20 mouse cellular contexts compared by ENCODE assay signal in the genomic region with DNA sequence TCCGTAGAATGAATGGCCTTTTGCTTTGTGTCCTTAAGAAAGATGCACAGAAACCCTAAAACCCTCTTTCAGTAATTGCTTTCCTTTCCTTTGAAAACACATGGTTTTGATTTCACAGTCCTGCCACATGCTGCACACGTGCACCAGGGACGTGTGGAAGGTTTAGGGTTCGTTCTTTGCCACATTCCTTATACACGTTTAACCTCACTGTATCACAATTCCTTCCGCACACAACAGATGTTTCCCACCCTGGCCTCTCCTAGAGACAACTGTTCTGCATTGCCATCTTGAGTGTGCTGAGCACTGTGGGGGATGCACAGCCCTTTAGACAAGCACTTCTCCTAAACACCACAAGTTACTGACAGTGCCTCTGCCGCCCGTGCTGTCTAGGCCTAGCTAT.
DNase-seq lines count a peak whose midpoint lies in the region; ATAC-seq and TF ChIP-seq lines count a peak whose summit lies in the region.
"Had no signal": no experiment of that assay in that cellular context is flagged by ENCODE, and none has a peak within 500 bp of the region (broad histone marks: within the 10 kb centered on the region; RNA-seq: fewer than 3 reads in every experiment).

No protein-coding gene starts in this region.

- no peak overlapping the region for H3K4me3 ChIP-seq in hindbrain, embryonic 10.5 days
- H3K4me3 ChIP-seq in hindbrain, postnatal 0 days (ENCODE audit: low read length), result no peak overlapping the region
- no peak overlapping the region for H3K4me3 ChIP-seq in embryonic facial prominence, embryonic 15.5 days (replicated peaks)
- no peak overlapping the region for H3K4me3 ChIP-seq in limb, embryonic 14.5 days (replicated peaks; ENCODE audit: low read length)
- H3K4me3 ChIP-seq: gastrocnemius, adult 2 months; heart, embryonic 12.5 days; liver, embryonic 15.5 days; megakaryocyte, embryonic 14.5 days; neural tube, embryonic 13.5 days had no signal

- TF ChIP-seq CTCF in hindbrain, postnatal 0 days (IDR thresholded peaks at IDR 0.05; ENCODE audit: low read depth), result no peak

- no peak for ATAC-seq in hindbrain, postnatal 0 days
- ATAC-seq in embryonic facial prominence, embryonic 15.5 days (ENCODE audit: insufficient number of reproducible peaks, low FRiP score, low TSS enrichment, low read depth), result 0 out of 2 replicates have a peak, but pooled peaks have one; percentile 19
- peak; percentile 87 for ATAC-seq in limb, embryonic 14.5 days (ENCODE audit: low FRiP score, low read depth)
- ATAC-seq: lung, postnatal 0 days had no signal

- no peaks in the 10 kb centered on the region for H3K27me3 ChIP-seq in hindbrain, embryonic 10.5 days (ENCODE audit: insufficient read depth, poor library complexity, severe bottlenecking)
- no peaks in the 10 kb centered on the region for H3K27me3 ChIP-seq in hindbrain, postnatal 0 days (ENCODE audit: insufficient read depth, low read length)
- no peaks in the 10 kb centered on the region for H3K27me3 ChIP-seq in embryonic facial prominence, embryonic 15.5 days
- H3K27me3 ChIP-seq in limb, embryonic 14.5 days (ENCODE audit: control insufficient read depth, insufficient read depth, low read length), result no peaks in the 10 kb centered on the region
- H3K27me3 ChIP-seq: heart, embryonic 12.5 days; liver, embryonic 15.5 days; neural tube, embryonic 13.5 days had no signal

- H3K9ac ChIP-seq in hindbrain, postnatal 0 days (replicated peaks; ENCODE audit: low read length), result no peak overlapping the region
- no peak overlapping the region for H3K9ac ChIP-seq in embryonic facial prominence, embryonic 15.5 days
- no peak overlapping the region for H3K9ac ChIP-seq in limb, embryonic 14.5 days (ENCODE audit: low read depth, low read length, severe bottlenecking)
- H3K9ac ChIP-seq: heart, embryonic 12.5 days; liver, embryonic 15.5 days; neural tube, embryonic 13.5 days had no signal

- no peak overlapping the region for H3K4me2 ChIP-seq in hindbrain, postnatal 0 days (ENCODE audit: low read depth, low read length)
- H3K4me2 ChIP-seq in embryonic facial prominence, embryonic 15.5 days (replicated peaks), result no peak overlapping the region
- H3K4me2 ChIP-seq in limb, embryonic 14.5 days (replicated peaks; ENCODE audit: low read depth, low read length, severe bottlenecking), result no peak overlapping the region
- H3K4me2 ChIP-seq: heart, embryonic 12.5 days; liver, embryonic 15.5 days; neural tube, embryonic 13.5 days had no signal

- WGBS in hindbrain, embryonic 10.5 days, result 69% methylated on average over 8 of the region's 8 CpGs
- 68% methylated on average over 8 of the region's 8 CpGs for WGBS in hindbrain, postnatal 0 days
- WGBS in embryonic facial prominence, embryonic 15.5 days, result 22% methylated on average over 8 of the region's 8 CpGs
- WGBS in limb, embryonic 14.5 days, result 17% methylated on average over 8 of the region's 8 CpGs

- no peaks in the 10 kb centered on the region for H3K9me3 ChIP-seq in hindbrain, embryonic 10.5 days
- H3K9me3 ChIP-seq in hindbrain, postnatal 0 days (ENCODE audit: low read length), result no peaks in the 10 kb centered on the region
- H3K9me3 ChIP-seq in embryonic facial prominence, embryonic 15.5 days (replicated peaks), result no peaks in the 10 kb centered on the region
- H3K9me3 ChIP-seq in limb, embryonic 14.5 days (ENCODE audit: control insufficient read depth, low read length), result no peaks in the 10 kb centered on the region
- H3K9me3 ChIP-seq: G1E; heart, embryonic 12.5 days; liver, embryonic 15.5 days; megakaryocyte, embryonic 14.5 days; neural tube, embryonic 13.5 days had no signal

- peaks cover 5% of the 10 kb centered on the region; the same call in 1 of the 2 replicates for H3K36me3 ChIP-seq in hindbrain, embryonic 10.5 days
- H3K36me3 ChIP-seq in hindbrain, postnatal 0 days (ENCODE audit: insufficient read depth, low read length), result no peaks in the 10 kb centered on the region
- peaks cover 8% of the 10 kb centered on the region; the same call in 1 of the 2 replicates for H3K36me3 ChIP-seq in embryonic facial prominence, embryonic 15.5 days
- H3K36me3 ChIP-seq in limb, embryonic 14.5 days (ENCODE audit: control insufficient read depth, insufficient read depth, low read length), result peaks cover 28% of the 10 kb centered on the region; the same call in 1 of the 2 replicates
- H3K36me3 ChIP-seq: heart, embryonic 12.5 days; liver, embryonic 15.5 days; neural tube, embryonic 13.5 days had no signal

- no peak overlapping the region for H3K27ac ChIP-seq in hindbrain, embryonic 10.5 days
- H3K27ac ChIP-seq in hindbrain, postnatal 0 days, result no peak overlapping the region
- no peak overlapping the region for H3K27ac ChIP-seq in embryonic facial prominence, embryonic 15.5 days (replicated peaks)
- H3K27ac ChIP-seq in limb, embryonic 14.5 days (replicated peaks; ENCODE audit: low read depth, low read length), result 0 out of 2 replicates have a peak overlapping the region, but pooled peaks have one; percentile 38
- H3K27ac ChIP-seq: gastrocnemius, adult 2 months; liver, embryonic 15.5 days; neural tube, embryonic 13.5 days had no signal

- intact Hi-C loops in heart, postnatal 14 days (cut with DNase I), result no loop called here

- peaks cover 4% of the 10 kb centered on the region for H3K4me1 ChIP-seq in hindbrain, embryonic 10.5 days (replicated peaks)
- H3K4me1 ChIP-seq in hindbrain, postnatal 0 days (ENCODE audit: insufficient read depth, low read length), result no peaks in the 10 kb centered on the region
- peaks cover 13% of the 10 kb centered on the region for H3K4me1 ChIP-seq in embryonic facial prominence, embryonic 15.5 days
- H3K4me1 ChIP-seq in limb, embryonic 14.5 days (ENCODE audit: control insufficient read depth, insufficient read depth, low read length), result peaks cover 35% of the 10 kb centered on the region
- H3K4me1 ChIP-seq: liver, embryonic 15.5 days; neural tube, embryonic 13.5 days had no signal

- TF ChIP-seq POLR2A in limb, embryonic 14.5 days (IDR thresholded peaks at IDR 0.05; ENCODE audit: borderline replicate concordance, extremely low read depth, insufficient read depth, insufficient read length), result no peak

- peak; percentile 26 for DNase-seq in hindbrain, embryonic 10.5 days (ENCODE audit: low spot score)
- DNase-seq in hindbrain, postnatal 0 days (ENCODE audit: low spot score), result no peak
- DNase-seq in embryo, embryonic 10.5 days (ENCODE audit: low spot score), result peak; percentile 66
- peak; percentile 63 for DNase-seq in limb, embryonic 14.5 days (ENCODE audit: low spot score)
- DNase-seq in lung, postnatal 14 days, result no peak
- DNase-seq in adrenal gland, postnatal 36 days, result no peak
- no peak for DNase-seq in heart, postnatal 14 days
- DNase-seq: adrenal gland, postnatal 25 days; cerebellum, adult 11-12 months; cerebellum, postnatal 36 days; gastrocnemius, adult 2 months; kidney, adult 2 months; kidney, postnatal 14 days had no signal

Comparison
In these comparisons a context has a peak if more than half of its experiments do, and no peak if none do; other contexts are left out.
1. DNase-seq: peak in hindbrain, embryonic 10.5 days (single experiment), embryo, embryonic 10.5 days (single experiment) and limb, embryonic 14.5 days (single experiment); none in hindbrain, postnatal 0 days (single experiment), lung, postnatal 14 days (single experiment), adrenal gland, postnatal 36 days (0 of 2) and heart, postnatal 14 days (0 of 2).